Mouse (Mus musculus) MN1 (cell line): Measurements from ENCODE around the gene Lgals4.
"Not testable (repeated sequence)": the region's sequence is repeated elsewhere in the genome, so short reads cannot be mapped to it uniquely, and the experiment has no call there.

ENCODE experiments used
- DNase-seq: peaks from one replicate; pipeline ENCODE4 v3.0.0-alpha.2; 2016; ENCODE audit warnings: low spot score

The Lgals4 gene

DNA sequence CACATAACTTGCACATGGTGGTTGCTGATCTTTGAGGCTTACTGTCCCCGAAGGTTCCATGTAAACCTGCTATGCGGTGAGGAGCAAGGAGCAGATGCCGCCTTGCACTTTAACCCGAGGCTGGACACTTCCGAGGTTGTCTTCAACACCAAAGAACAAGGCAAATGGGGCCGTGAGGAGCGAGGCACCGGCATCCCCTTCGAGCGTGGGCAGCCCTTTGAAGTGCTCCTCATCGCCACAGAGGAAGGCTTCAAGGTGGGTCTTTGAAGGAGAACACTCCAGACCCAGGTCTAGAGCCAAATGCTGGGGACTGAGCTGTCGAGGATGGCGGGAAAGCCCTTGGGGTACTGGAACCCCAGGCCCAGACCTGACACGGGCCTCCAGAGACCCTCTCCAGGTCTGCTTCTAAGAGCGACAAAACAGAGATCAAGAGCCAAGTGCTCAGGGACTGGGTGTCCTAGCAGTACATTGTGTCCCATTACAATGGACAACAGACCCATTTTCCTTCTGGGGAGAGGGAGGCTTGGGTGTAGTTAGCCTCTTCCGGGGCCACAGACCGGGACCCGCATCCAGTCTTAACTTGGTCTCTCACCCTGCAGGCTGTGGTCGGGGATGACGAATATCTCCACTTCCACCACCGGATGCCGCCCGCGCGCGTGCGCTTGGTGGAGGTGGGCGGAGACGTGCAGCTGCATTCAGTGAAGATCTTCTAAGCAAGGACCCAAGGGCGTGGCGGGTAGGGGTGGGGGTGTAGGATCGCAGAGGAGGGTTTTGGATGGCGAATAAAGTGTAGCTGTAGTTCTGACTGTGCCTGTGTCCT is 32.0 kb downstream of the Lgals4 start:
- no peak for DNase-seq

DNA sequence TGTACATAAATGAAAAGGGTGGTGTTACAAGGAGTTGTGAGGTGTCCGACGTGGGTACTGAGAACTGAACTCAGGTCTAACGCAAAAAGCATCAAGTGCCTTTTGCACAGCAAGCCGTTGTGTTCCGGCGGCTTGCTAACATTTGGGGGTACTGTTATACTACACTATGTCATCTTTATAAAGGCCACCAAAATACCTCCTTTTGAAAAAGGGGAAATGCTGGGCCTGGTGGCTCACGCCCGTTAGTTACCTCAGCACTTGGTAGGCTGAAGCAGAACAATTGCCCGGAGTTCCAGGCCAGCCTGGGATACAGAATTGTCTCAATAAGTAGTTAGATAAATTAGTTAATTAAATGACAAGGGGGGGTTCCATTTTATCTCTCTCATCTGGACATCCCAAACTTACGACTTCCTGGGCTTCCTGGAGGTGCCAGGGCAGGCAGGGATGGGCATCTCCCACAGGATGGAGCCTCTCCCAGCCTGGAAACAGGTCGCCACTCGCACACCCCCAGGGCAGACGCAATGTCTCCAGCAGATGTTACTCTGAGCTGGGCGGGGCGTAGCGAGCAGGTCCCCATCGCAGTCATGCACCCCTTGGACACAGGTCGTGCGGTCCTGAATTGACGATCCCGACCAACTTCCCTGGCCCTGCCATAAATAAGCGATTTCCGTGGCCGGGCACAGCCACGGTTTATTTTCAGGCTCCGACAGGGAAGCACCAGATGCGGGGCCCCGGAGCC is 33.3 kb downstream of the Lgals4 start:
- no peak for DNase-seq

DNA sequence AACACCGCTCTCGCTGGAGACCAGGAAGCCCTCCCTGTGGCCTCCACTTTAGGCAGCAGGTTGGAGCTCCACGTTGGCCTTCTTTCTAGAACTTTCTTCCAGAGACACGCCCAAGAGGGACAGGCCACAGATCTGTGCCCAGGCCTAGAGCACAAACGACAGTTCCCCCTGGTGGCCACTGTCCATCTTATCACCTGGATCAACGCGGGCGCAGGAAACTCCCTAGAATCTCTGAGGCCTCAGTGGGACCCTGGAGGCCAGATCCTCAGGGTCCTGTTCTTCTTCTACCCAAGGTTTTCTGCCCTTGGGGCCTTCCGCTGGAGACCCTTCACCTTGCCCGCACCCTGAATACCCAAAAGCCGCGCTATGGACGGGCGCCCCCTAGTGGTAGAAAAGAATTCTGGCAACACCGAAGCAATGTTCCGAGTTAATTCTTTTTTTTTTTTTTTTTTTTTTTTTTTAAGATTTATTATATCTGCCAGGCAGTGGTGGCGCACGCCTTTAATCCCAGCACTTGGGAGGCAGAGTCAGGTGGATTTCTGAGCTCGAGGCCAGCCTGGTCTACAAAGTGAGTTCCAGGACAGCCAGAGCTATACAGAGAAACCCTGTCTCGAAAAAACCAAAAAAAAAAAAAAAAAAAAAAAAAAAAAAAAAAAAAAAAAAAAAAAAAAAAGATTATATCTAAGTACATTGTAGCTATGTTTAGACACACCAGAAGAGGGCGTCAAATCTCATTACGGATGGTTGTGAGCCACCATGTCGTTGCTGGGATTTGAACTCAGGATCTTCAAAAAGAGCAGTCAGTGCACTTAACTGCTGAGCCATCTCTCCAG is 34.1 kb downstream of the Lgals4 start:
- not testable (repeated sequence) for DNase-seq

DNA sequence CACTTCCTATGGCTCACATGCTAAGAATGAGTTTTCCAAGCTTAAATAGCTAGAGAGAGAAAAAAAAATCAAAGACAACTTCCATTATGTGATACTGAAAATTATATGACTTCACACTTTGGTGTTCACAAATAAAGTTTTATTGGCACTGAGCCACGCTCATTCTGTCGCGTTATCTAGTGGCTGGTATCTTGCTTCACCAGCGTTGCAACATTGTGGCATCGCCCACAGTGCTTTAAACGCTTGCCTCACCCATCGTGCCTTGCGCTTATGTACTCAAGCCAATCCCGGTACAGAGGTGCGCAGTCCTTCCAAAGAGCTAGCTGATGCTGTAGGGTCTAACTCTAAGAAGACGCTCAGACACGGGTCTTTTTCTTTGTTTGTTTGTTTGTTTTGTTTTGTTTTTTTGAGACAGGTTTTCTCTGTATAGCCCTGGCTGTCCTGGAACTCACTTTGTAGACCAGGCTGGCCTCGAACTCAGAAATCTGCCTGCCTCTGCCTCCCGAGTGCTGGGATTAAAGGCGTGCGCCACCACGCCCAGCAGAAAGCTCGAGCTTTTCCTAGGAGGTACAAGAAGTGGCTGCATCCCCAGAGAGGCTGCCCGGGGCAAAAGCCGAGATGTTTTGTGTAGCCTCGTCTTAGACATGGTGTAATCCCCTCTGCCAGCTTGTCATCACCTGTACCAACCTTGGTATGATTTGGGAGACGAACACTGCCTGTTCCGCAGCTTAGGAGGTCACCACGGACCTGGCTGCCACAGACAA is 37.4 kb downstream of the Lgals4 start:
- no peak for DNase-seq

DNA sequence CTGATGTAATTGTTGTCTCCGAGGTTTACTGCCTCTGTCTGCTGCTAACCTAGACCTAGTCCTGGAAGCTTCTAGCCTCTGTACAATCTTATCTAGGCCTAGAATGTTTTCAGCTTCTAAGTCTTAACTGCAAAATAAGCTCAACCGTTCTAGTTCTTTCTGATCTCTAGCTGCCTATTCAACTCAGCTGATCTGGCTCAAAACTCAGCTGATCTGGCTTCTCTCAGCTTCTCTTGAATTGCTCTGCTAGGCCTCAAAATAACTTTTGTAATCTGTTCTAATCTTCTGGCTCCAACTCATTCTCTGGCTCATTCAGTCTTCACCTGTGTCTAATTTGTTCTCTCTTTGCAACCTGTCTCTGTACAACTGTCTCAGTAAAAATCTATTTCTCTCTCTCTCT is 40.9 kb downstream of the Lgals4 start:
- DNase-seq = no peak

DNA sequence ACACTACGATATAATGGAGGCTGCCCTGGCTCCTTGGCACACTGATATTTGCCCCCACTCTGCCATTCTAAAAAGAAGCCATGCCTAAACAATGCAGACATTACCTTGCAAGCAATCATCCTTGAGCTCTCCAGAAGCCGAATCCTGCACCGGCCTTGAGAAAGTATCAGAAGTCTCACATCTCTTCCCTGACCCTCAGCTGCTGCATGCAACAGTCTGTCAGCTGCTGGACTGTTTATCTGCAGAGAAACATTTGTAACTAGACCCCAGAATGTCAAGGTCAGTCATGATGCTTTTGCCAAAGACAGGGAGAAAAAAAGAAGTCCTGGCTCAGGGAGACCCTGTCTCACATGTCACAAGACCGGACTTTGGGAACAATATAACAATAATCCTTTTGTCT is 42.4 kb downstream of the Lgals4 start:
- no peak for DNase-seq

DNA sequence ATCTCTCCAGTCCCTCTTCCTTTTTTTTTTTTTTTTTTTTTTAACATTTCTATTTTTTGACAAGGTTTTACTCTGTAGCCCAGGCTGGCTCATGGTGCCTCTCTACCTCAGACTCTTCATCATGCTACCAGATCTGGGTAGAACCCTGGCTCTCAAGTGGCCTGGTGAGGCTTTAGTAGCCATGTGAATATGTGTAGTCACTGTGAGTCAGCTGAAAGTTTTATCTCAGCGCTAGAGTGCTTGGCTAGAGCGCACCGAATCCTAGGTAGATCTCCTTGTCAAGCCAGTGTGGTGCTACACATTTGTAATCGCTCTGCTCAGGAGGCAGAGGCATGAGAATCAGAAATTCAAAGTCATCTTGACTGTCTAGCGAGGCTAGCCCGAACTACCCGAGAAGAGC is 43.5 kb downstream of the Lgals4 start:
- DNase-seq = no peak

DNA sequence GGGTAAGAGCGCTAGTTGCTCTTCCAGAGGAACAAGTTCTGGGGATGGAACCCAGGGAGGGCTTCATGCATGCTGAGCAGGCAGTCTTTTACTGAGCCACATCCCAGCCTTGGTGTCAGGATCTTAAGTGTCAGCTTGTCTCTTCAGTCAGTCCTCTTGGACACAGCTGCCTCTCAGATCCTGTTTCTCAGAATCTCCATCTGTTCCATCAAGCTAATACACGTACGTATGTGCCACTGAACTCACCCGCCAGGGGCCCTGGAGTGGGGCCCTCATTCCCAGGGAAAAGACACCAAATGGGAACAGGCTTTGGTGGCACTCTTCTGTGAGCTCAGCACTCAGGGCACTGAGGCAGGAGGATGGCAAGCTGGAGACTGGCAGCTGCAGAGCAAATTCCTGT is 44.2 kb downstream of the Lgals4 start:
- DNase-seq = no peak

DNA sequence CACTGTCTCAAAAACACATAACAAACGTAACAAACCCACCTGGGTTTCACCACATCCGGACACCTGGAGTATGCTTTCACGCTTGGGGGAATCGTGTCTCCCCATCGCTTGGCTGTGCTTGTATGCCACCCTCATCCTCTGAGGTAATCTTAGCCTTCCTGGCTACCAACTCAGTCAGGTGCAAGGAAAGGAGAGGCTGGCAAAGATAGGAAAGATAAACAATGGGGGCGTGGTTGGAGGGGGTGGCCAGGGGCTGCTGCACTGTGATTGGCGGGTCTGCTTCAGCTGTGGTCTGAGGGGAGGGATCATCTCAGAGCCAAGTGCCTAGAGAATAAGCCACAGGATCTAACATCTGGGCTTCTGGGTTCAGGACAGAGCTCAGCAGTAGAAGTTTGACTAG is 46.0 kb downstream of the Lgals4 start:
- no peak for DNase-seq

DNA sequence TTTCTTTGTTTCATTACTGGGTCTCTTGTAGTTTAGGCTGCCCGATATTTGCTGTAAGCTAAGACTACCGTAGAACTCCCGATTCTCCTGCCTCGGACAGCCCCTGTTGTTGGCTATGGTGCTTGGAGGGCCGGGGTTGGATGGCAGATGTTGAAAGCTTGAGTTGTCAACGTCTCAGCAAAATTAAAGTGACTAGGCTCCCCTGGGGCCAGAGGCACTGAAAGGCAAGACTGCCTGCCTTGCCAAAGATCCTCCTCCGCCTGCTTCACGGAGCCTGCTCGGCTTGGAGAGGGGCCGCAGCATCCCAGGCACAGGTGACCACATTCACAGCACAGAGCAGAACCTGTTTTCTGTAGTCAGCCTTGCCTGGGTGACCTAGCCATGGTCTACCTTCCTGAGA is 46.9 kb downstream of the Lgals4 start:
- no peak for DNase-seq

DNA sequence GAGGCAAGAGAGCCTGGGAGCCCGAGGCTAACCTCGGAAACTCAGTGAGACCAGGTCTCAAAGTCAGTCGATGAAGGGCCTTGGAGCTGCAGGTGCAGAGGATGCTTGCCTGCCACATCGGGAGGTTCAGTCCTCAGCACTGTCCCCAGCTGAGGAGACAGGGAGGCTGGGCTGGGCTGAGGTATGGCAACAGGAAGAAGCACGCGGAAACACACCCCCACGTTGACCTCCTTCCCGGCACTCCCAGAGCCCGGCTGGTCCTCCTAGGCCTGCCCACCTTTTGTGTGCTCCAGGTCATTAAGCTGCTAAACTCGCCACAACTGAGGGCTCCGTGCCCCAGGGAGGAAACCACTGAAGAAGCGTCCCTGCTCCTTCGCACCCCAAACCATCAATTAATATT is 47.5 kb downstream of the Lgals4 start, which contains the start of gene Capn12:
TSS of gene Capn12 (plus strand) at position 224 of the 400 bp plus-strand sequence.
- DNase-seq = no peak

DNA sequence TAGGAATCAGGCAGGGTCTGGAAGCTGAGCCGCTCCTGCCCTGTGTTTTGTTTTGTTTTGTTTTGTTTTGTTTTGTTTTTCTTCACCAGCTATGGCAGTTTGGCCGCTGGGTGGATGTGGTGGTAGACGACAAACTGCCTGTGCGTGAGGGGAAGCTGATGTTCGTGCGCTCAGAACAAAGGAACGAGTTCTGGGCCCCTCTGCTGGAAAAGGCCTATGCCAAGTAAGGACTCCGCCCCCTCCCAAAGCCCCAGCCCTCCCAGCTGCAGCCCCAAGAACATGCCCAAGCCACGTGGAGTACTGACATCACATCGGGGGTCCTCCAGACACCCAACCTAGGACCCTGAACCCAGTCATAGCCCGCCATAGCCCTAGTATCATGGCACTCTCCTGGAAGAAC is 49.4 kb downstream of the Lgals4 start:
- no peak for DNase-seq

DNA sequence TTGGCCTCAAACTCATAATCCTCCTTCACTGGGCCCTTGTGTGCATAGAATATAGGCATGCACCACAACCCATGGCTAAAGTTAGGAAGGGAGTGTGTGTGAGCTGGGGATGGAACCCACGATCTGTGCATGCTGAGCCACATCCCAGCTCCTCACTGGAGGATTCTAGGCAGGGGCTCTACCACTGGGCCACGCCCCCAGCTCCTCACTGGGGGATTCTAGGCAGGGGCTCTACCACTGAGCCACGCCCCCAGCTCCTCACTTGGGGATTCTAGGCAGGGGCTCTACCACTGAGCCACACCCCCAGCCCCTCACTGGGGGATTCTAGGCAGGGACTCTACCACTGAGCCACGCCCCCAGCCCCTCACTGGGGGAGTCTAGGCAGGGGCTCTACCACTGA is 50.0 kb downstream of the Lgals4 start:
- not testable (repeated sequence) for DNase-seq

DNA sequence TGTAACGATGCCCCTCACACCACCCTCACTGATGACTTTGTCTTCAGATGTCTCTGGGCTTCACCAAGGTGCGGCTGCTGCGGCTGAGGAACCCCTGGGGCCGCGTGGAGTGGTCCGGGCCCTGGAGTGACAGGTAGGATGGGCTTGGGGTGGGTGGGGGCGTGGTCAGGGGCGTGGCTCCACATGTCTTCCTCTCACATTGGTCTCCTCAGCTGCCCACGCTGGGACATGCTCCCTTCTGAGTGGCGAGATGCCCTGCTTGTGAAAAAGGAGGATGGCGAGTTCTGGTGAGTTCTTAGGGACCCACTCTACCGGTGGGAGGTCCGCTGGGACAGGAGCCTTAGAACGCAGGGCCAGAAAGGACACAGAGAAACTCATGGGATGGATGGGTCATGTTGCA is 52.8 kb downstream of the Lgals4 start:
- DNase-seq = no peak

DNA sequence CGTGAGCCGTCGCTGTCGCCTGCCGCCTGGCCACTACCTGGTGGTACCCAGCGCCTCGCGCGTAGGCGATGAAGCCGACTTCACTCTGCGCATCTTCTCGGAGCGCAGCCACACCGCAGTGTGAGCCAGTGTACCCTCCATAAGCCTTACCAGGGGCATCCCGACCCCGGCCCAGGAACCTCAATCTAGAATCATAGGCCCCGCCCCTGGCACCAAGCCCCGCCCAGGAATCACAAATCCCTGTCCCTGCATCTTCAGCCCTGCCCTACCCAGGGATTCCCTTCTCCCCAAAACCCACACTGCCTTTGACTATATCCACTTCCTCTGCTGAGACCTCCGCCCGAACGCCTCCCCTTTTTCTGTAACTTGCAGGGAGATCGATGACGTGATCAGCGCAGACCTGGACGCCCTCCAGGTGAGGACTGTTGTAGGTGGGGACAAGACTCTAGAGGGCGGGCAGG is 55.1 kb downstream of the Lgals4 start:
- no peak for DNase-seq
